Mouse (Mus musculus) ZHBTc4 (cell line): ENCODE data around the gene A2ml1.

Source experiments
- DNase-seq: peaks from one replicate; pipeline ENCODE4 v3.0.0-alpha.2; 2011; ENCODE audit warnings: low read depth, low spot score

Gene A2ml1

GRCm38 (mm10) chr6:128549463-128550452, 31.6 kb downstream of the A2ml1 start:
- DNase-seq = no peak

- no peak for DNase-seq
Measured at GRCm38 (mm10) chr6:128548532-128548931, 32.9 kb downstream of the A2ml1 start.

- no peak for DNase-seq
Measured at GRCm38 (mm10) chr6:128545402-128545801, 36.0 kb downstream of the A2ml1 start.

GRCm38 (mm10) chr6:128543226-128543625, 38.2 kb downstream of the A2ml1 start:
- DNase-seq = peak; percentile 4

GRCm38 (mm10) chr6:128535250-128535649, 46.2 kb downstream of the A2ml1 start:
- no peak for DNase-seq

- no peak for DNase-seq
Measured at GRCm38 (mm10) chr6:128533296-128533695, 48.1 kb downstream of the A2ml1 start.

- no peak for DNase-seq
Measured at GRCm38 (mm10) chr6:128532701-128533100, 48.7 kb downstream of the A2ml1 start.

- no peak for DNase-seq
Measured at GRCm38 (mm10) chr6:128528491-128528890, 52.9 kb downstream of the A2ml1 start.

GRCm38 (mm10) chr6:128527110-128527509, 54.3 kb downstream of the A2ml1 start:
- DNase-seq = no peak

GRCm38 (mm10) chr6:128526601-128527000, 54.8 kb downstream of the A2ml1 start, which contains the start of gene Pzp:
Gene Pzp, minus strand, starts transcription at chr6:128526720.
- DNase-seq = no peak

- no peak for DNase-seq
Measured at GRCm38 (mm10) chr6:128525801-128526200, 55.6 kb downstream of the A2ml1 start.

GRCm38 (mm10) chr6:128523360-128523759, 58.0 kb downstream of the A2ml1 start:
- no peak for DNase-seq

GRCm38 (mm10) chr6:128519159-128519558, 62.2 kb downstream of the A2ml1 start:
- no peak for DNase-seq

- DNase-seq = no peak
Measured at GRCm38 (mm10) chr6:128505676-128506236, 75.7 kb downstream of the A2ml1 start.

- no peak for DNase-seq
Measured at GRCm38 (mm10) chr6:128504743-128505142, 76.7 kb downstream of the A2ml1 start.

- no peak for DNase-seq
Measured at GRCm38 (mm10) chr6:128495346-128495745, 86.1 kb downstream of the A2ml1 start.

- DNase-seq = no peak
Measured at GRCm38 (mm10) chr6:128494646-128495331, 86.6 kb downstream of the A2ml1 start.

- DNase-seq = no peak
Measured at GRCm38 (mm10) chr6:128491916-128492315, 89.5 kb downstream of the A2ml1 start.

- peak; percentile 67 for DNase-seq
Measured at GRCm38 (mm10) chr6:128490141-128490540, 91.3 kb downstream of the A2ml1 start.
